Mouse (Mus musculus): ENCODE measurements around the gene Dnajc22. TPM values are rescaled to one million over a fixed set of nuclear protein-coding genes. Genes with fewer than 3 reads are reported as not detected.

The Dnajc22 gene
- polyA plus RNA-seq, 1 experiment from 2014 or later = 7.5 TPM

DNA sequence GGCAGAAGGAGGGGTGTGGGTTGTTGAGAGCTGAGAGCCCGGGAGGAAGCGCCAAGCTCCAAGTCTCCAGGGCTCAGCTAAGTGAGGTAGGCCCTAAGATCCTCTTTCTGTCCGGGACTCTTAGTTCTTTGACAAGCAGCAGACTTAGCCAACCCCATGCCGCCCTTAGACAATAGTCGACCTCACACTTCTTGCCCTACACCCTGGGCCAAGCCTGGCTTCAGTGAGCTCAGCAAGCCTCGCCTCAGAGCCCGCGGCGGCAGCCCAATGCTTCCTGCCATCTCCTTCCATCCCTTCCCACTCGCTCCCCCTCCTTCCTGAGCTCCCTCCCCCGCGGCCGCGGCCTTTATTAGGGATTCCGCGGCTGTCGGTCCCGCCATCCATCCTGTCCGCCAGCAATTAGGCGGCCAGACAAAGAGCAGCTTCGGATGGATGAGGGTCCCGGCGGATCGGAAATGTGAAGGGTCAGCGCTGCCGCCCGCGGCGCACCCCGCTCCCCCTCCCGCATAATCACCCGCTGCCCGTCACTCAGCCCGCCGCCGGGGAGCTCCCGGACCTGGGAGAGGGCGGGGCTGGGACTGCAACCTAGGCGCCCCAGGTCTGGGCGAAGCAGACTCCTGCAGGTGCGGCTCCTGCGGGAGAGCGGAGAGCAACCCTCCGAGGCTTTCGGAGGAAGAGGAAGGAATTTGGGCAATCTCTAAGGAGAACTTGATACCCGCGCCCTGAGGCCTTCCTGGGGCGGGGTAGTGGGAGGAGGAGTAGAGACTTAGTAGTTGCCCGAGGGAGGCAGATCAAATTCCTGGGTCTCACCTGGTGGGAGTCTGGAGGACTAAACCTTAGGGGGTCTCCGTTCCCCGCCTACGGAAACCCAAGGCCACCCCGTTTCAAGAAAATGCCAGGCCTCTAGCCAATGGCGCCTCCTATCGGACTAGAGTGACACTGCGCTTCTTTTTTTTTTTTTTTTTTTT is 605 bp downstream of the Dnajc22 start:
- Histone ChIP-seq H3K36me3 (no peaks in the 10 kb centered on the region), H3K9me3 (no peaks in the 10 kb centered on the region), H3K27me3 (ENCODE audit: insufficient read depth, poor library complexity, severe bottlenecking) (peaks cover 98% of the 10 kb centered on the region), H3K4me3 (peak overlapping the region; percentile 61), H3K4me1 (peaks cover 55% of the 10 kb centered on the region), H3K27ac (peak overlapping the region; percentile 79)
- no peak for DNase-seq (ENCODE audit: low spot score)
- WGBS = 1% methylated on average over 56 of the region's 56 CpGs

DNA sequence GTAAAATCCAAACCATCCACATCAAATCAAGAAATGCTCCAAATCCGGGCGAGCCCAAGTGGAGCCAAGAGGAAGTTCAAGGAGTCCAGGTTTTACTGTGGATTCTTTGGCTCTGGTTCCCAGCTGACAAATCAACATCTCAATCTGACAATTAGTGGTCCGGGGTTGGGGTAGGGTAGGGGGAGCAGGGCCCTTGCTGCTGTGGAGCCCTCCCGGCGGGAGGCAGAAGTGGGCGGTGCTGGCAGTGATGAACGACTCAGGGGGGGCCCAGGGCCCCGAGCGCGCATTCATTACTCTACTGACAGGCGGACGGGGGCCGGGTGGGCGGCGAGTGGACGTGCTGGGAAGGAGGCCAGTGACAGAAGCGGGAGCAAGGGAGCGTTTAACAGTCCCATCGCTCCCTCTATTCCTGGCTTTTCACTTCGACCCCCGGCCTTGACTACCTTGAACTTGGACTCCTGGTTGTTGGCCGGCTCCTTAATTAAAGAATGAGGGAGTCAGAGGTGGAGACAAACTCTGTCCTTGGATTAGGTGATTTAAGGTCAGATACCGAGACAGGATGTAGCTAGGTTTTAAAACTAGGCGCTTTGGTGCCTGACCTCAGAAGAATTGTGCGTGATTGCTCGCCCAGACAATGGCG is 1.8 kb downstream of the Dnajc22 start:
- peaks cover 56% of the 10 kb centered on the region for H3K4me1 ChIP-seq
- H3K9me3 ChIP-seq = no peaks in the 10 kb centered on the region
- H3K36me3 ChIP-seq = no peaks in the 10 kb centered on the region
- 0 out of 2 replicates have a peak overlapping the region, but pooled peaks have one; percentile 3 for H3K4me3 ChIP-seq
- no peak overlapping the region for H3K27ac ChIP-seq
- DNase-seq (ENCODE audit: low spot score) = no peak
- peaks cover 98% of the 10 kb centered on the region for H3K27me3 ChIP-seq (ENCODE audit: insufficient read depth, poor library complexity, severe bottlenecking)
- 2% methylated on average over 27 of the region's 27 CpGs for WGBS

DNA sequence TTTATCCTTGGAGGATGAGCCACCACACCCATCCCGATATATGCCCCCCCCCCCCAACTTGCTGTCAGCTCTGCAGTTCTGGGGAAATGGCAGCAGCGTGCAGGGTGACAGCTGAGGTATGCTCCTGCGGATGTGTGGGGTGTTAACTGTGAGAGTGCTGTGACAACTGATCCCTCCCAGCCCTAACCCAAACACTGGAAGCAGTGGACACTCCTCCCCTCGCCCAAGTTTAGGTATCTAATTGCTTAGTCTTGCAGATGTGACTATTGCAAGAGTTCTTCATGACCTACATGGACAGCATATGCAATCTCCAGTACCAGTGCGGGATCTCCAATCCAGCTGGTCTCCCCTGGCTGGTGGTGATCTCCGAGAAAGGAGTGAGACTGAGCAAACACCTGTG is 2.4 kb downstream of the Dnajc22 start:
- 0 out of 2 replicates have a peak overlapping the region, but pooled peaks have one; percentile 3 for H3K4me3 ChIP-seq
- H3K27ac ChIP-seq = no peak overlapping the region
- peaks cover 93% of the 10 kb centered on the region for H3K27me3 ChIP-seq (ENCODE audit: insufficient read depth, poor library complexity, severe bottlenecking)
- H3K4me1 ChIP-seq = peaks cover 56% of the 10 kb centered on the region
- 8% methylated on average over 6 of the region's 6 CpGs for WGBS
- no peak for DNase-seq (ENCODE audit: low spot score)
- H3K36me3 ChIP-seq = no peaks in the 10 kb centered on the region
- H3K9me3 ChIP-seq = no peaks in the 10 kb centered on the region

DNA sequence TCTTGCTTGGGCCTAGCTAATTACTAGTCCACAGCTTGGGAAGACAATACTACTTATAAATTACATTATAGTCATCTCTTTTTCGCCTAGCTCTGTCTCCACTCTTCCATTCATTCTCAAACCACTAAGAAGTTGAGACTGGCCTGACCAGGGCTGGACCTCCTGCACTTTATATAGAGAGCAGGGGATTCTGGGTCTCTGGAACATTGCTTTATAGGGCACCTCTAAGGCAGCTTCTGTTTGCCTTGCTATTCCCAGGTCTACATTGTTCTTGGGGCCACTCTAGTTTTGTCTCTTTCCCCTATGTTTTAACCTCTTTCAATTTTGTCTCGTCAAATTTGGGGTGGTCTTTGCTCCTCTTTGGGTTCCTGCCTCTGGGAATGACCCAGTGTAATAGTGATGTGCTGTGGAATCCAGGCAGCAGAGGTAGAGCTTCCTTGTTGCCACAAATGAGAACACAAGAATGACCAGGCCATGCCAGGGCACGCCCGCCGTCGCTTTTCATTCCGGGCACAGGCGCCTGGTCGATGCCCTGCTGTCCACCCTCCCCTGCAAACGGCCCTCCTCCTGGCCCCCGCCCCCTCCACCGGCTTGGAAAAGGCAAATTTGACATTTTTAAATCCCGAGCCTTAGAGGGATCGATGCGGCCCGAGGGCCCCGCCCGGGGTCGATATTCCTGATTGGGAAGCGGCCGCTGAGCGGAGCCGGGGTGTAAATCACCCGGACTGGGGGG is 3.3 kb downstream of the Dnajc22 start:
- Histone ChIP-seq H3K9me3 (no peaks in the 10 kb centered on the region), H3K27ac (no peak overlapping the region), H3K4me3 (peak overlapping the region; percentile 61), H3K27me3 (ENCODE audit: insufficient read depth, poor library complexity, severe bottlenecking) (peaks cover 84% of the 10 kb centered on the region), H3K36me3 (no peaks in the 10 kb centered on the region), H3K4me1 (peaks cover 56% of the 10 kb centered on the region)
- DNase-seq (ENCODE audit: low spot score) = no peak
- WGBS = 3% methylated on average over 24 of the region's 24 CpGs

DNA sequence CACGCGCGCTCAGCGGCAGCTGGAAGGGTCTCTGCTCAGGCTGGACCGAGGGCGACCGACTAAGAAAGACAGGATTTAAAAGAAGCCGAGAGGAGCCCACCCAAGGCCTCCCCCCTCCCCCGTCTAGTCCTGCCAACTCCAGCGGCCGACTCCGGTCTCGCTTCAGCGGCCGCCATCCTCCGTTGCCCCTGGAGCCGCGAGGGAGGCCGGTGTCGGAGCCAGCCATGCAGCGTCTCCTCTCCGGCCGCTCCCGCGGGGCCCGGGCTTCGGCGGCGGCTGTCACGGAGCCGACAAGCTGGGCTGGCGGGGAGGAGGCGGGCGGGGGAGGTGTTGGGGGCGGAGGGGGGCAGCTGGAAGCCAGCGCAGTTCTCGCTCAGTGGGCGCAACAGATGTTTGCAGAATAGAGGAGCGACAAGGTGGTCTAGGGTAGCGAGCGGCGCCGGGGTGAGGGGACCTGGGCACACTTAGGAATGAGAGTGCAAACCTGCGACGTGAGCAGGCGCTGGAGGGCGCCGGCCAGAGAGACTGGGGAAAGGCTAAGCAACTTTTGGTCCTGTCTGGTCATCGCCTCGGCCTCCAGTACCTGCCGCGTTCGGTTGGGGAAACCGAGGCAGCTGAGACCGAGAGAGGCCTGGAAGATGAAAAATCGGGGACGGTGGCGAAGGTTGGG is 4.0 kb downstream of the Dnajc22 start:
- H3K36me3 ChIP-seq = no peaks in the 10 kb centered on the region
- H3K4me3 ChIP-seq = peak overlapping the region; percentile 61
- peaks cover 76% of the 10 kb centered on the region for H3K27me3 ChIP-seq (ENCODE audit: insufficient read depth, poor library complexity, severe bottlenecking)
- H3K9me3 ChIP-seq = no peaks in the 10 kb centered on the region
- WGBS = under 1% methylated on average over 56 of the region's 58 CpGs
- peaks cover 56% of the 10 kb centered on the region for H3K4me1 ChIP-seq
- peak overlapping the region; percentile 56 for H3K27ac ChIP-seq
- DNase-seq (ENCODE audit: low spot score) = no peak

DNA sequence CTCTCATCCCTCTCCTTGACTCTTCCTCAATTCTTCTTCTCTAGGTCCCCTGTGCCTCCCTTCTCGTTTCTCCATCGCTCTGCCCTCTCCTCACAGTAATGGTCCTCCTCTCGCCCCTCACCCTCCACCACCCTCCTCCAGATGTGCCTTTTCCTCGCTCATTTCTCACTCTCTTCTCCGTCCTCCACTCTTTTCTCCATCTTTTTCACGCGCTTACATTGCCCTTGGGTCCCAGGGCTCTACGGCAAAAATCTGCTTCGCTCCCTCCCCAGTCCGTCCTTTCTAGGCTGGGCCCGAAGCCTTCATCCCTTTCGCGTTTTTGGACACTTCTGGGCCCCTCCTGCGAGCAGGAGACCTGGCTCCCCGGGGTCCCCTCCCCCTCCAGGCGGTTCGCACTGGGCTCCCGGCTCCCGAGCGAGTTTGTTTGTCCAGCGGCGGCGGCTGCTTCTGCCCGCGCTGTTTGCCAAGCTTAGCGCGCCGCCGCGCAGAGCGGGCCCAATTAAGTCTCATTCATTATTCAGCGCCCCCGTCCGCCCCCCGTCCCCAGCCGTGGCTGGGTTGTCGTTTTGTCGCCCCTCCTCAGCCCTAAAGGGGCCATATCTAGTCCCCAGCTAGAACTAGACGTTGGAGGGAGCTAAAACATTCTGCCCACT is 5.0 kb downstream of the Dnajc22 start:
- Histone ChIP-seq H3K9me3 (no peaks in the 10 kb centered on the region), H3K27ac (peak overlapping the region; percentile 67), H3K27me3 (ENCODE audit: insufficient read depth, poor library complexity, severe bottlenecking) (peaks cover 66% of the 10 kb centered on the region), H3K36me3 (no peaks in the 10 kb centered on the region), H3K4me1 (peaks cover 52% of the 10 kb centered on the region), H3K4me3 (peak overlapping the region; percentile 61)
- no peak for DNase-seq (ENCODE audit: low spot score)
- WGBS = under 1% methylated on average over 39 of the region's 39 CpGs

DNA sequence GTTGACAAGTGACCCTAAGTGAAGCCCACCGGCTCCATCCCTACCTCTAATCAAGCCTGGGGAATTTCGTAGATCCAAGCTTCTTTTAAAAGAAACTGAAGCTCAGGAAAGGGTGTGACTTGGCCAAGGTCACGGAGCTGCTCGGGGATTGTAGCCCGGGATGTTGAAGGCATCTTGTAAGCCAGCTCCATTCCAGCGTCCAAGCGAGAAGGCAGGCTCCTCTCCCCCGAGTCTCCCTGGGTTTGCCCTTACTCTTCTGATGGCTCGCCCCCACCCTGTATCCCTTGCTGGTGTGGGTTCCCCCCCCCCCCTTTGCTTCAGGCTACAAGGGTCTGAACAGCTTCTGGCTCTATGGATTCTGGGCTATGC is 5.5 kb downstream of the Dnajc22 start:
- H3K27me3 ChIP-seq (ENCODE audit: insufficient read depth, poor library complexity, severe bottlenecking) = peaks cover 61% of the 10 kb centered on the region
- H3K4me1 ChIP-seq = peaks cover 47% of the 10 kb centered on the region
- H3K36me3 ChIP-seq = no peaks in the 10 kb centered on the region
- H3K4me3 ChIP-seq = peak overlapping the region; percentile 61
- 2% methylated on average over 9 of the region's 9 CpGs for WGBS
- H3K27ac ChIP-seq = peak overlapping the region; percentile 67
- DNase-seq (ENCODE audit: low spot score) = no peak
- H3K9me3 ChIP-seq = no peaks in the 10 kb centered on the region

DNA sequence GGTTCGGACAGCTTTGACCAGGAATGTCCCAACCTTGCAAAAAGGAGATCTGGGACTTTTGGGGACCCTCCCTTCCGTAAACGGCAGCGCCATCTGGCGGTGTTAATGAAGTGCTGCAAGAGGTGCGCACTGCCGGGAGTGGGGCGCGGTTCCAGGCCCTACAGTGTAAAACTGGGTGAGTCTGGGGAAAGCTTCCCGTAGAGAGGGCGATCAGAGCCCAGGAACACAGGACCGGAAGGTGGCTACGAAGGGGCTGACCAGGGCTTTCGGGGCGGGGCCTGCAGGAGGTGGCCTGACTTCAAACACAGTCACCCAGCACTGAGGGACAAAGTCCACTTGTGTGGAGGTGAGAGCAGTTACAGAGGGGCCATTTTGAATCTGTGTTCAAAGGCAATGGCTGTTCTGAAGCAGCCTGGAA is 6.2 kb downstream of the Dnajc22 start:
- no peaks in the 10 kb centered on the region for H3K9me3 ChIP-seq
- peak overlapping the region; percentile 61 for H3K4me3 ChIP-seq
- under 1% methylated on average over 15 of the region's 15 CpGs for WGBS
- H3K4me1 ChIP-seq = peaks cover 42% of the 10 kb centered on the region
- peak overlapping the region; percentile 43; the same call in 1 of the 2 replicates for H3K27ac ChIP-seq
- no peak for DNase-seq (ENCODE audit: low spot score)
- peaks cover 56% of the 10 kb centered on the region for H3K27me3 ChIP-seq (ENCODE audit: insufficient read depth, poor library complexity, severe bottlenecking)
- H3K36me3 ChIP-seq = no peaks in the 10 kb centered on the region

DNA sequence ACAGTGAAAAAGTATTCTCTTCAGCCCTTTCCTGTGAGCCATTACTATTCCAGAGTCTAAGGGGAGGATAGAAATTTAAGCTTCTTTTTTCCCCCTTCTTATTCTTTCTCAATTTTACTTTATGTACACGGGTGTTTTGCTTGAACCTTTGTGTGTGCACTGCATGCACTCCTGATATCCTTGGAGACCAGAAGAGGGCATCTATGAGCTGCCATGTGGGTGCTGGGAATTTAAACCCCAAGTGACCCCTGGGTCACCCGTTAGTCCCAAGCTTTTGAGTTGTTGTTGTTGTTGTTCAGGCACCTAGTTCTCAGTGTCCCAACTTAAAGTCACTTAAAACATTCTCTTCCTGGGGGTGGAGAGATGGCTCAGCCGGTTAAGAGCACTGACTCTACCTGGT is 7.0 kb downstream of the Dnajc22 start:
- Histone ChIP-seq H3K9me3 (no peaks in the 10 kb centered on the region), H3K36me3 (no peaks in the 10 kb centered on the region), H3K4me3 (no peak overlapping the region)

DNA sequence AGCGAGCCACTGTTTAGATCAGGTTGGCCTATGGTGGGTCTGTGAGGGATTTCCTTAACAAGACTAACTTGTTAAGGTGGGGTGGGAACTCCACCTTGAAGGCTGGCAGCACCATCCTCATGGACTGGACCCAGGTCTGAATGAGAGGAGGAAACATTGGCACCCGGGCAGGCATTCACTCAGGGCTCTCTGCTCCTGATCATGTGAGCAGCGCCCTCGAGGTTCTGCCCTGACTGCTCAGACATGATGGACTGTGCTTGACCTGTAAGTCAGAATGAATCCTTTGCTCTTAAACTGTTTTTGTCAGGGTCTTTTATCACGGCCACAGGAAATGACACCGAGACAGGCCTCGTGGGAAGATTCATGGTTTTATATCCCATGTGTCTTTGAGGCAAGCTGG is 12.3 kb downstream of the Dnajc22 start:
- Histone ChIP-seq H3K4me3 (no peak overlapping the region), H3K36me3 (no peaks in the 10 kb centered on the region), H3K4me1 (no peaks in the 10 kb centered on the region), H3K27ac (no peak overlapping the region), H3K9me3 (no peaks in the 10 kb centered on the region), H3K27me3 (ENCODE audit: insufficient read depth, poor library complexity, severe bottlenecking) (no peaks in the 10 kb centered on the region)
- 63% methylated on average over 7 of the region's 7 CpGs for WGBS
- DNase-seq (ENCODE audit: low spot score) = no peak

More for the DNA sequence above, 7.0 kb downstream of the Dnajc22 start:
- Histone ChIP-seq H3K27ac (no peak overlapping the region), H3K27me3 (ENCODE audit: insufficient read depth, poor library complexity, severe bottlenecking) (peaks cover 48% of the 10 kb centered on the region), H3K4me1 (peaks cover 36% of the 10 kb centered on the region)
- DNase-seq (ENCODE audit: low spot score) = no peak
- WGBS = 53% methylated on average over 3 of the region's 3 CpGs

DNA sequence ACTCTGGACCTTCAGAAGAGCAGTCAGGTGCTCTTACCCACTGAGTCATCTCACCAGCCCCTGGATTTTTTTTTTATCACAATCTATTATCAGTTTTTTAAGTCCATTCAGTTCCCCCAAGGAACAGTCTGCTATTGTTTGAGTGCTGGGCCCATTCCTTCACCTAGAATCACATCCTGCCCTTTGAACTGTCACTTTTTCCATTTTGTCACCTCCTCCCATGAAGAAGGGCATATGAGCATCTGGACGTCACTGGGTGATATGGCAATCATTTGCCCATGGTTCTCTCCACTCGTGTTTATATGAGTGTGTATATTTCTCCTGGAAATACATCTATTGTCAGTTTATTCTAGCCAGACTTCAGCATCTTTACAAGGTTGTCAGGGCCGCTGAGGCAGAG is 14.9 kb downstream of the Dnajc22 start:
- Histone ChIP-seq H3K9me3 (no peaks in the 10 kb centered on the region), H3K36me3 (no peaks in the 10 kb centered on the region), H3K27me3 (ENCODE audit: insufficient read depth, poor library complexity, severe bottlenecking) (no peaks in the 10 kb centered on the region), H3K27ac (no peak overlapping the region), H3K4me3 (no peak overlapping the region), H3K4me1 (no peaks in the 10 kb centered on the region)
- 72% methylated on average over 3 of the region's 3 CpGs for WGBS
- DNase-seq (ENCODE audit: low spot score) = no peak

DNA sequence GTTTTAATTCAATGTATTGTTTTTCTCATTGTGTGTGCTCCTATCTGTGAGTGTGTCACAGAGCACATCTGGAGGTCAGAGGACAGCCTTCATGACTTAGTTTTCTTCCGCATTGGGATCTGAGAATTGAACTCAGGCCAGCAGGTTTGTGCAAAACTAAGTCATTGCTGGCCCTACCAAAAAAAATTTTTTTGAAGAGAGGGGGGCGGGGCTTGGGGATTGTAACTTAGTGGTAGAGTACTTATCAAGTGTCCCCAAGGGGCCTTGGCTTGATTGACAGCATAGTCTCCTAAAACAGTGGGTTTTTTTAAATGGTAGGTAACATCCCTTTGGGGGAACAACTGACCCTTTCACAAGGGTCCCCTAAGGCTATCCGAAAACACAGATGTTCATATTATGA is 18.2 kb downstream of the Dnajc22 start:
- no peak for DNase-seq (ENCODE audit: low spot score)
- Histone ChIP-seq H3K4me3 (no peak overlapping the region), H3K4me1 (peaks cover 4% of the 10 kb centered on the region; the same call in 1 of the 2 replicates), H3K27me3 (ENCODE audit: insufficient read depth, poor library complexity, severe bottlenecking) (no peaks in the 10 kb centered on the region), H3K27ac (no peak overlapping the region), H3K9me3 (no peaks in the 10 kb centered on the region), H3K36me3 (no peaks in the 10 kb centered on the region)
- 79% methylated on average over 3 of the region's 3 CpGs for WGBS
